Comparison of ENCODE assay signal across 20 mouse cellular contexts in genomic region chr3:41556451-41557266, GRCm38 (mm10).
"Had no signal": no experiment of that assay in that cellular context is flagged by ENCODE, and none has a peak within 500 bp of the region (broad histone marks: within the 10 kb centered on the region; RNA-seq: fewer than 3 reads in every experiment).

No protein-coding gene starts in this region.

- H3K4me1 ChIP-seq: kidney, embryonic 15.5 days; limb, embryonic 10.5 days; limb, embryonic 13.5 days; lung, embryonic 15.5 days; midbrain, embryonic 10.5 days; neural tube, embryonic 12.5 days; neural tube, embryonic 15.5 days had no signal

- H3K36me3 ChIP-seq: kidney, embryonic 15.5 days; limb, embryonic 10.5 days; limb, embryonic 13.5 days; liver, embryonic 12.5 days; liver, embryonic 15.5 days; lung, embryonic 15.5 days; midbrain, embryonic 10.5 days; neural tube, embryonic 12.5 days; neural tube, embryonic 15.5 days had no signal

- H3K4me3 ChIP-seq: kidney, embryonic 15.5 days; limb, embryonic 10.5 days; limb, embryonic 13.5 days; liver, embryonic 12.5 days; liver, embryonic 15.5 days; lung, embryonic 15.5 days; megakaryocyte, embryonic 14.5 days; midbrain, embryonic 10.5 days; neural tube, embryonic 12.5 days; neural tube, embryonic 15.5 days had no signal

- H3K27me3 ChIP-seq: kidney, embryonic 15.5 days; limb, embryonic 13.5 days; liver, embryonic 12.5 days; liver, embryonic 15.5 days; lung, embryonic 15.5 days; neural tube, embryonic 12.5 days; neural tube, embryonic 15.5 days had no signal

- H3K9ac ChIP-seq: kidney, embryonic 15.5 days; limb, embryonic 13.5 days; liver, embryonic 12.5 days; liver, embryonic 15.5 days; lung, embryonic 15.5 days; neural tube, embryonic 12.5 days; neural tube, embryonic 15.5 days had no signal

- H3K27ac ChIP-seq: kidney, embryonic 15.5 days; limb, embryonic 10.5 days; limb, embryonic 13.5 days; liver, embryonic 12.5 days; liver, embryonic 15.5 days; lung, embryonic 15.5 days; midbrain, embryonic 10.5 days; neural tube, embryonic 12.5 days; neural tube, embryonic 15.5 days had no signal

- ATAC-seq: liver, embryonic 12.5 days had no signal

- H3K9me3 ChIP-seq: kidney, embryonic 15.5 days; limb, embryonic 10.5 days; limb, embryonic 13.5 days; liver, embryonic 12.5 days; liver, embryonic 15.5 days; lung, embryonic 15.5 days; neural tube, embryonic 12.5 days; neural tube, embryonic 15.5 days had no signal

- DNase-seq: kidney, adult 11 months; kidney, adult 8-10 months; kidney, postnatal 10 days; kidney, postnatal 36 days; liver; lung, adult 18-20 months; lung, postnatal 10 days; midbrain, embryonic 14.5 days; retina, postnatal 1 day; thymus, postnatal 36 days had no signal
